Comparison of ENCODE assay signal across 8 mouse cellular contexts in the genomic region with DNA sequence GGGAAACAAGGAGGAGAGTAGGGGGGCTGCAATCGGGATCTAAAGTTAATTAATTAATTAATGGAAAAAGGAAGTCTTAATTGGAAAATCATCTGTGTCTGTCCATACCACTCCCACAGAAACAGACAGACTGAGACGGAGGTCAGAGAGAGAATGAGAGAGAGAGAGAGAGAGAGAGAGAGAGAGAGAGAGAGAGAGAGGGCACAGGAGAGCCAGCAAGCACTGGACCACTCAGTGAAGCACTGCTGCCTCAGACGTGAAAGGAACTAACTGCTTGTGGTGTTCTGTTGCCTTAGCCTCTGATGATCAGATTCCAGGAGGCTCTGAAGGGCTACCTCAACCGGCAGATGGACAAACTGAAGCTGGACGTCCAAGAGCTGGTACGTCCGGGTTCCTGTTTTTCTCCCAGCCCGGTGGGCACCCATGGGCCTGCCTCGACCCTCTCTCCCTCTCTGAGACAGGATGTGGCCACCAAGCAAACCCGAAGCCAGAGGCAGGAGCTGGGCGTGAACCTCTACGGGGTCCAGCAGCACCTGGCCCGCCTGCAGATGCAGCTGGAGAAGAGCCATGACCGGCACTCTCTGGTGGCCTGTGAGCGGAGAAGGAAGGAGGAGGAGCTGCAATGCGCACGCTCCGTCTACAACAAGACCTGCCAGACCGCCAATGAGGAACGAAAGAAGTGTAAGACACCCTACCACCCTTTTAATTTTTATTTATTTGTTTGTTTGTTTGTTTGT. TPM values are rescaled to one million over a fixed set of nuclear protein-coding genes. Genes with fewer than 3 reads are reported as not detected.
A peak's percentile ranks its signal among the peaks of the same experiment; 100 is the strongest.
DNase-seq lines count a peak whose midpoint lies in the region; ATAC-seq lines count a peak whose summit lies in the region.

No protein-coding gene starts in this region.

- DNase-seq in embryo, embryonic 10.5 days (ENCODE audit: low spot score): peak; percentile 53
- no peak for DNase-seq in embryo, embryonic 11 days
- DNase-seq in brain, adult 2 months (ENCODE audit: low read depth, low spot score): peak; percentile 44
- peak; percentile 44 to 45 for DNase-seq in heart, postnatal 10 days
- peak; percentile 43 for DNase-seq in liver
- no peak for DNase-seq in gastrocnemius, adult 8-10 months (ENCODE audit: low spot score in 2 of 2)
- no peak for DNase-seq in layer of hippocampus, adult 8-10 months (ENCODE audit: low spot score in 2 of 2)

- intact Hi-C loops in heart, postnatal 10 days (cut with DNase I): no loop called here

- peak; percentile 66 for ATAC-seq in monocyte, adult 5-6 weeks (replicated peaks; ENCODE audit: insufficient number of reproducible peaks, low FRiP score, low TSS enrichment, poor library complexity, severe bottlenecking)

RNA-seq across cellular contexts. Expression of a gene that starts 9.4 kb away (rescaled TPM):
- under 1 TPM in 1 of 2 experiments, not detected in 1; 0.22 TPM for total RNA-seq in heart, postnatal 10 days (2021)
- total RNA-seq in monocyte, adult 5-6 weeks (2017): 0.96 to 2.3 TPM (median 1.8 TPM) in 3 replicates
- 1 to 10 TPM in 1 of 4 experiments, not detected in 3; 1.3 TPM for total RNA-seq in gastrocnemius, adult 8-10 months (2022)
- total RNA-seq in layer of hippocampus, adult 8-10 months (2022): 1 to 10 TPM; 1.6 to 3.1 (median 2.4) TPM

RNA-seq across cellular contexts. Expression of a gene that starts 9.4 kb away (rescaled TPM):
- total RNA-seq in heart, postnatal 10 days (2021): 10 to 100 TPM; 66.3 to 67.2 TPM
- 0.21 to 0.86 TPM (median 0.49 TPM) in 3 replicates for total RNA-seq in monocyte, adult 5-6 weeks (2017)
- 10 to 100 TPM; 31.6 to 45.5 (median 40.5) TPM for total RNA-seq in gastrocnemius, adult 8-10 months (2022)
- 10 to 100 TPM; 35.4 to 39.4 (median 36.7) TPM for total RNA-seq in layer of hippocampus, adult 8-10 months (2022)

RNA-seq across cellular contexts. Expression of a gene that starts 30.0 kb away (rescaled TPM):
- total RNA-seq in heart, postnatal 10 days (2021): 10 to 100 TPM; 56.7 to 58.4 TPM
- total RNA-seq in monocyte, adult 5-6 weeks (2017): 8.7 to 20.4 TPM (median 12.8 TPM) in 3 replicates
- 100 to 1,000 TPM; 187 to 198 (median 192) TPM for total RNA-seq in gastrocnemius, adult 8-10 months (2022)
- 100 to 1,000 TPM; 336 to 359 (median 339) TPM for total RNA-seq in layer of hippocampus, adult 8-10 months (2022)

Comparison
In these comparisons a context has a peak if more than half of its experiments do, and no peak if none do; other contexts are left out.
1. DNase-seq: peak in embryo, embryonic 10.5 days (single experiment), brain, adult 2 months (single experiment), heart, postnatal 10 days (2 of 2) and liver (single experiment); none in embryo, embryonic 11 days (single experiment), gastrocnemius, adult 8-10 months (0 of 2) and layer of hippocampus, adult 8-10 months (0 of 2).
2. RNA of a gene that starts 9.4 kb away (total RNA-seq): 66.3 to 67.2 TPM in heart, postnatal 10 days, 31.6 to 45.5 TPM in gastrocnemius, adult 8-10 months and 35.4 to 39.4 TPM in layer of hippocampus, adult 8-10 months; 0.21 to 0.86 TPM in monocyte, adult 5-6 weeks; every median in the first group is over 10 times any median in the second.